Mouse (Mus musculus): Measurements from ENCODE around the gene AC134908.4.

GRCm38 (mm10) chr17:25836397-25837075 lies 41.1 kb upstream of the AC134908.4 start:
- no peak for TF ChIP-seq CTCF (conservative IDR thresholded peaks at IDR 0.05; ENCODE audit: insufficient read depth, insufficient read length, low read depth, low read length)
- peak; percentile 18 for TF ChIP-seq POLR2A (IDR thresholded peaks at IDR 0.05; ENCODE audit: low read depth, low read length)

All from kidney, adult 2 months (tissue).